Mouse (Mus musculus) C2C12 (cell line): ENCODE results near the gene Gm26602. TPM values are rescaled to one million over a fixed set of nuclear protein-coding genes. Genes with fewer than 3 reads are reported as not detected.
A peak's percentile ranks its signal among the peaks of the same experiment; 100 is the strongest.

Experiments used
- H3K27me3 ChIP-seq: one replicate; pipeline ENCODE4 v1.6.1; 2011; ENCODE audit not compliant: control insufficient read depth, insufficient read depth, insufficient read length
- H3K36me3 ChIP-seq: one replicate; pipeline ENCODE4 v1.6.1; 2011; ENCODE audit not compliant: control insufficient read depth, insufficient read depth
- H3K4me3 ChIP-seq: one replicate; pipeline ENCODE4 v1.5.1; 2011; ENCODE audit warnings: mild to moderate bottlenecking, control low read depth; ENCODE audit not compliant: poor library complexity, insufficient read depth, severe bottlenecking
- H3K79me2 ChIP-seq: one replicate; pipeline ENCODE4 v1.6.1; 2011; ENCODE audit not compliant: control insufficient read depth, insufficient read depth
- H3K79me3 ChIP-seq: one replicate; pipeline ENCODE4 v1.6.1; 2011; ENCODE audit warnings: low read depth, control low read depth
- H3ac ChIP-seq: one replicate; pipeline ENCODE3; 2011; ENCODE audit warnings: low read depth; ENCODE audit not compliant: control insufficient read depth, insufficient read length
- CEBPB ChIP-seq: IDR thresholded peaks from one replicate; pipeline ENCODE4 v1.6.1; 2011; ENCODE audit warnings: low read depth, mild to moderate bottlenecking, control low read depth, moderate library complexity
- CTCF ChIP-seq: IDR thresholded peaks from one replicate; pipeline ENCODE4 v1.5.1; 2011; ENCODE audit not compliant: control insufficient read depth, insufficient read depth, insufficient read length
- FOSL1 ChIP-seq: IDR thresholded peaks from one replicate; pipeline ENCODE4 v1.8.0; 2011; ENCODE audit warnings: mild to moderate bottlenecking, low read length; ENCODE audit not compliant: poor library complexity, insufficient read depth, severe bottlenecking
- MAX ChIP-seq: IDR thresholded peaks from one replicate; pipeline ENCODE4 v1.6.1; 2011; ENCODE audit warnings: mild to moderate bottlenecking, control low read depth
- MYOD1 ChIP-seq: IDR thresholded peaks from one replicate; pipeline ENCODE4 v1.6.1; 2011; ENCODE audit warnings: low read depth; ENCODE audit not compliant: control insufficient read depth, insufficient read length
- MYOG ChIP-seq: IDR thresholded peaks from one replicate; pipeline ENCODE4 v1.6.1; 2011; ENCODE audit not compliant: control insufficient read depth, insufficient read length; ENCODE audit errors: extremely low read depth
- USF1 ChIP-seq: IDR thresholded peaks from one replicate; pipeline ENCODE4 v1.6.1; 2011; ENCODE audit warnings: low read depth, mild to moderate bottlenecking, control low read depth, moderate library complexity
- polyA plus RNA-seq: library from polyadenylated mRNA; unstranded; fragments of >200 nt; fragmentation: generic; extraction: Trizol; gene quantifications from one replicate; pipeline ENCODE4 v1.2.1, GENCODE M21; 2012; ENCODE audit warnings: missing spikeins

The Gm26602 gene
- polyA plus RNA-seq, 1 experiment, result not detected

- no peak for TF ChIP-seq MYOD1
- H3K79me2 ChIP-seq, result peaks cover 24% of the 10 kb centered on the region
- H3K4me3 ChIP-seq, result no peak overlapping the region
- peaks cover 2% of the 10 kb centered on the region for H3K79me3 ChIP-seq
- no peak overlapping the region for H3ac ChIP-seq
- no peaks in the 10 kb centered on the region for H3K36me3 ChIP-seq
- H3K27me3 ChIP-seq, result peaks cover 34% of the 10 kb centered on the region
These were observed 7.0 kb downstream of the Gm26602 start for GRCm38 (mm10) chr10:79917532-79918100.

- Histone ChIP-seq H3K36me3 (no peaks in the 10 kb centered on the region), H3K27me3 (peaks cover 34% of the 10 kb centered on the region), H3K79me2 (peaks cover 24% of the 10 kb centered on the region), H3K79me3 (peaks cover 2% of the 10 kb centered on the region), H3ac (no peak overlapping the region), H3K4me3 (no peak overlapping the region)
- no peak for TF ChIP-seq CTCF
- TF ChIP-seq MYOG, result no peak
- no peak for TF ChIP-seq USF1
- no peak for TF ChIP-seq MAX
- no peak for TF ChIP-seq MYOD1
- no peak for TF ChIP-seq CEBPB
- TF ChIP-seq FOSL1, result no peak
These were observed 7.8 kb downstream of the Gm26602 start for GRCm38 (mm10) chr10:79918231-79919078.

- peaks cover 2% of the 10 kb centered on the region for H3K79me3 ChIP-seq
- H3K36me3 ChIP-seq, result no peaks in the 10 kb centered on the region
- H3K27me3 ChIP-seq, result peaks cover 34% of the 10 kb centered on the region
- H3ac ChIP-seq, result peak overlapping the region; percentile 7
- no peak overlapping the region for H3K4me3 ChIP-seq
- H3K79me2 ChIP-seq, result peaks cover 24% of the 10 kb centered on the region
- no peak for TF ChIP-seq MAX
- TF ChIP-seq MYOD1, result no peak
- TF ChIP-seq CEBPB, result no peak
- no peak for TF ChIP-seq CTCF
- no peak for TF ChIP-seq USF1
- no peak for TF ChIP-seq FOSL1
- TF ChIP-seq MYOG, result no peak
These were observed 8.7 kb downstream of the Gm26602 start for GRCm38 (mm10) chr10:79919251-79919849.

- Histone ChIP-seq H3K79me2 (peaks cover 14% of the 10 kb centered on the region), H3K36me3 (no peaks in the 10 kb centered on the region), H3K4me3 (no peak overlapping the region), H3ac (no peak overlapping the region), H3K79me3 (peaks cover 2% of the 10 kb centered on the region), H3K27me3 (peaks cover 34% of the 10 kb centered on the region)
- TF ChIP-seq CEBPB, result no peak
- no peak for TF ChIP-seq MYOG
- no peak for TF ChIP-seq USF1
- no peak for TF ChIP-seq MAX
- no peak for TF ChIP-seq CTCF
- no peak for TF ChIP-seq MYOD1
- no peak for TF ChIP-seq FOSL1
These were observed 9.6 kb downstream of the Gm26602 start for GRCm38 (mm10) chr10:79920056-79920890.

GRCm38 (mm10) chr10:79920958-79921535 is 10.4 kb downstream of the Gm26602 start, which contains the start of gene R3hdm4:
R3hdm4 (minus strand) TSS chr10:79921208.
- Histone ChIP-seq H3K27me3 (peaks cover 34% of the 10 kb centered on the region), H3K36me3 (no peaks in the 10 kb centered on the region), H3K79me3 (no peaks in the 10 kb centered on the region), H3K4me3 (no peak within 1 kb of the TSS), H3K79me2 (peaks cover 7% of the 10 kb centered on the region), H3ac (no peak within 1 kb of the TSS)
- no peak for TF ChIP-seq MYOG
- TF ChIP-seq CEBPB, result no peak
- TF ChIP-seq FOSL1, result no peak
- no peak for TF ChIP-seq CTCF
- TF ChIP-seq MAX, result no peak
- no peak for TF ChIP-seq USF1
- no peak for TF ChIP-seq MYOD1
